Mouse (Mus musculus) embryonic facial prominence, embryonic 13.5 days (tissue): Measurements from ENCODE around the gene Adck1. TPM values are rescaled to one million over a fixed set of nuclear protein-coding genes. Genes with fewer than 3 reads are reported as not detected.
A peak's percentile ranks its signal among the peaks of the same experiment; 100 is the strongest.

Experiments
- ATAC-seq: fragments of 200-750 bp; cut with Nextera tagmentation; 2 replicates; pipeline ENCODE4 v1.8.0; 2017; ENCODE audit warnings: low read depth; ENCODE audit not compliant: insufficient number of reproducible peaks, insufficient read depth, low FRiP score, low TSS enrichment
- H3K27ac ChIP-seq: fragments of 300-500 bp; sonication (generic); 2 replicates; pipeline ENCODE4 v1.5.1; 2015; ENCODE audit warnings: moderate library complexity, mild to moderate bottlenecking, inconsistent platforms
- H3K27me3 ChIP-seq: fragments of 300-500 bp; sonication (generic); 2 replicates; pipeline ENCODE4 v1.6.1; 2015; ENCODE audit warnings: mild to moderate bottlenecking, inconsistent platforms
- H3K36me3 ChIP-seq: fragments of 300-500 bp; sonication (generic); 2 replicates; pipeline ENCODE4 v1.6.1; 2015; ENCODE audit warnings: mild to moderate bottlenecking, inconsistent platforms
- H3K4me1 ChIP-seq: fragments of 300-500 bp; sonication (generic); 2 replicates; pipeline ENCODE4 v1.6.1; 2015; ENCODE audit warnings: inconsistent platforms
- H3K4me2 ChIP-seq: fragments of 300-500 bp; sonication (generic); 2 replicates; pipeline ENCODE4 v1.6.1; 2015; ENCODE audit warnings: moderate library complexity, mild to moderate bottlenecking, inconsistent platforms
- H3K4me3 ChIP-seq: fragments of 300-500 bp; sonication (generic); 2 replicates; pipeline ENCODE4 v1.5.1; 2015; ENCODE audit warnings: mild to moderate bottlenecking, inconsistent platforms
- H3K9ac ChIP-seq: fragments of 300-500 bp; sonication (generic); 2 replicates; pipeline ENCODE4 v1.6.1; 2015; ENCODE audit warnings: mild to moderate bottlenecking, inconsistent platforms
- H3K9me3 ChIP-seq: fragments of 300-500 bp; sonication (generic); 2 replicates; pipeline ENCODE4 v1.6.1; 2016; ENCODE audit warnings: inconsistent platforms
- WGBS: fragments of 180-500 bp; shearing (Covaris S2); methylation state at CpG from one replicate; pipeline ENCODE4 v1.1.7; 2015; ENCODE audit warnings: mixed read lengths; 5-methylcytosine and 5-hydroxymethylcytosine counted together
- polyA plus RNA-seq: library from polyadenylated mRNA; unstranded; fragments of >200 nt; fragmentation: Nextera tagmentation; extraction: Ambion mirVana; gene quantifications from 2 replicates; pipeline ENCODE4 v1.2.1, GENCODE M21; 2015

Adck1 gene
- polyA plus RNA-seq, 1 experiment from 2014 or later, result 23.3 TPM

DNA sequence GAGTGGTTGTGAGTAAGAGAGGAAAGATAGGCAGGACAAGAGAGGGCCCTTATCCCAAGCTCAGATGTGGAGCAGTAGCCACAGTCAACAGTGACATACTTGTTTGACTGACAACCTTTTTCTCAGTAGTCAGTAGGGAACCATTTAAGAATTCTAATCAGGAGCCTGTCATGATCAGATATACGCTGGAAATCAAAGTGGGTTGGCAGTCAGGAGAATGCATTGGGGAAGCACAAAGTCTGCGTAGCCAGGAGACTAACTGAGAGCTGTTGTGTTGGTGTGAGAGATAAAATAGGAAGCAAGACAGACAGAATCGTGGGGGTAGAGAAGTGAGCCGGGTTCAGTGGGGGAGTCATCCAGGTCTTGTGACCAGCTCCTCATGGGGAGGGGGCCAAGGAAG lies 71.9 kb downstream of the Adck1 start:
- H3K27ac ChIP-seq, result no peak overlapping the region
- ATAC-seq, result no peak
- no peaks in the 10 kb centered on the region for H3K27me3 ChIP-seq
- WGBS, result 93% methylated on average over 4 of the region's 4 CpGs
- no peak overlapping the region for H3K4me2 ChIP-seq
- no peaks in the 10 kb centered on the region for H3K9me3 ChIP-seq
- H3K9ac ChIP-seq, result no peak overlapping the region
- H3K36me3 ChIP-seq, result peaks cover 12% of the 10 kb centered on the region
- peaks cover 6% of the 10 kb centered on the region; the same call in 1 of the 2 replicates for H3K4me1 ChIP-seq
- no peak overlapping the region for H3K4me3 ChIP-seq

GRCm38 (mm10) chr12:88433171-88433570 lies 72.8 kb downstream of the Adck1 start:
- H3K4me1 ChIP-seq, result no peaks in the 10 kb centered on the region
- WGBS, result 95% methylated on average over 7 of the region's 7 CpGs
- no peak overlapping the region for H3K4me2 ChIP-seq
- no peak overlapping the region for H3K9ac ChIP-seq
- no peak for ATAC-seq
- H3K36me3 ChIP-seq, result peaks cover 12% of the 10 kb centered on the region
- no peak overlapping the region for H3K27ac ChIP-seq
- H3K9me3 ChIP-seq, result no peaks in the 10 kb centered on the region
- H3K27me3 ChIP-seq, result no peaks in the 10 kb centered on the region
- H3K4me3 ChIP-seq, result no peak overlapping the region

- H3K27me3 ChIP-seq, result no peaks in the 10 kb centered on the region
- 87% methylated on average over 15 of the region's 15 CpGs for WGBS
- no peak overlapping the region for H3K4me2 ChIP-seq
- no peak overlapping the region for H3K4me3 ChIP-seq
- no peak overlapping the region for H3K9ac ChIP-seq
- no peaks in the 10 kb centered on the region for H3K9me3 ChIP-seq
- no peak for ATAC-seq
- H3K4me1 ChIP-seq, result peaks cover 3% of the 10 kb centered on the region; the same call in 1 of the 2 replicates
- H3K27ac ChIP-seq, result no peak overlapping the region
- H3K36me3 ChIP-seq, result 0 out of 2 replicates have a peak, but pooled peaks cover 4% of the 10 kb centered on the region
Measured at GRCm38 (mm10) chr12:88436962-88437750, 76.8 kb downstream of the Adck1 start.

DNA sequence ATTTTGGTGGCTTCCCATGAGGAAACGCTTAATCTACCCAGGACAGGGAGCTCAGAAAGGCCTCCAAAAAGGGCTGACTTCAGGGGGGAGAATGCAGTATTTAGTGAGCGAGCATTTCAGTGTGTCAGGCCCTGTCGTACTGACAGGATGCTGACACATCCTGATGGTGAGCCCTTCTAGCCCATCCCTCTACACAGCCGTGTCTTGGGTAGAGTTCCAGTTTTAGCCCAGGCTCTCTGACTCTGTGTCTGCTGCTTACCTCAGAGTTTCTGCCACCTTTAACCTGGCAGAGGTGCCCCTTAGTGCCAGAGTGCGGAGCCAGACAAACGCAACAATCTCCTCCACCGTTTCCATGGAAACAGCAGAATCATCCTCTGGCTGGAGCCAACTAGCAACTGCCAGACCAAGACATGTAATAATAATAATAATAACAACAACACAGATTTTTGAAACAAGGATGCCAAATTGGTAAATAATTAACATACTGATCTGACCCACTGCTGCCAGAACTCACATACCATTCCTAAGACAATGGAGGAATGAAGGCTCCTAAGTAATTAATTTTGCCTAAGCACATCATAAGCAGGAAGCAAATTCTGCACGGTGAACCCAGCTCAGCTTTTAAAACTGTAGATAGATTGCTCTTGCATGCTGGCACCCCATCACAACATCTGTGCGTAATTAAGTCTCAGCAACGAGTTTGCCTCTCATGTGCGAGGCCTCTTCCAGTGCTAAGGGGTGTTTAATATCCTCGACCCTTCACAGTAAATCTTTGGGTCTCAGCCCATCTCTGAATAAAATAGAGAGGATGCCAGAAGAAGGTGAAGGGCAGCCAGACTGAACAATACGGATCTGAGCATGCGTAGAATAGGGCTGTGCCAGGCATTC lies 81.8 kb downstream of the Adck1 start:
- Histone ChIP-seq H3K36me3 (peaks cover 4% of the 10 kb centered on the region; the same call in 1 of the 2 replicates), H3K27me3 (no peaks in the 10 kb centered on the region), H3K9me3 (no peaks in the 10 kb centered on the region), H3K4me3 (no peak overlapping the region), H3K9ac (0 out of 2 replicates have a peak overlapping the region, but pooled peaks have one; percentile 6), H3K4me2 (no peak overlapping the region), H3K27ac (peak overlapping the region; percentile 57; the same call in 1 of the 2 replicates), H3K4me1 (peaks cover 13% of the 10 kb centered on the region)
- ATAC-seq, result no peak
- 59% methylated on average over 14 of the region's 14 CpGs for WGBS

DNA sequence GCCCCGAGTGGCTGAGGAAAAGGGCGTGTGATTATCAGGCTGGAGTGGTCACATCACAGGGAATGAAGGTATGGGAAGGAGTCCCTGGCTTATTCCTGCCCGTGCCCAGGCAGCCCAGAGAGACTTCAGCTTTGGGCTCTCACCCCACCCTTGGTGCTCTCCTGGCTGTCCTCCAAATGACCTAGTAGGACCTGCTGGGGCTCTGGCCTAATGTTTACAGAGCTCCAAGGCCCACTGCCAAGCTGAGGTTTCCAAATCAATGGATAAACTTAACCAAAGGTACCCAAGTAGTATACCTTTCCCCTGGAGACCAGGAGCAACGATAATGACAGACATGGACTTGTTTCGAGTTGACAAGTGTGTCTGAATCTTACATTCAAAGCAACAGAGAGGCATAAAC lies 83.7 kb downstream of the Adck1 start:
- 90% methylated on average over 5 of the region's 5 CpGs for WGBS
- Histone ChIP-seq H3K4me2 (no peak overlapping the region), H3K36me3 (peaks cover 21% of the 10 kb centered on the region; the same call in 1 of the 2 replicates), H3K9me3 (no peaks in the 10 kb centered on the region), H3K4me1 (peaks cover 13% of the 10 kb centered on the region), H3K9ac (no peak overlapping the region), H3K27me3 (no peaks in the 10 kb centered on the region), H3K4me3 (no peak overlapping the region), H3K27ac (no peak overlapping the region)
- ATAC-seq, result no peak

GRCm38 (mm10) chr12:88445471-88445870 lies 85.1 kb downstream of the Adck1 start:
- H3K27me3 ChIP-seq, result no peaks in the 10 kb centered on the region
- WGBS, result 81% methylated on average over 3 of the region's 3 CpGs
- H3K9ac ChIP-seq, result no peak overlapping the region
- no peak overlapping the region for H3K27ac ChIP-seq
- peaks cover 13% of the 10 kb centered on the region for H3K4me1 ChIP-seq
- no peaks in the 10 kb centered on the region for H3K9me3 ChIP-seq
- peaks cover 36% of the 10 kb centered on the region; the same call in 1 of the 2 replicates for H3K36me3 ChIP-seq
- no peak for ATAC-seq
- H3K4me2 ChIP-seq, result no peak overlapping the region
- H3K4me3 ChIP-seq, result no peak overlapping the region

- 86% methylated on average over 4 of the region's 4 CpGs for WGBS
- no peak overlapping the region for H3K4me3 ChIP-seq
- H3K27me3 ChIP-seq, result no peaks in the 10 kb centered on the region
- H3K4me2 ChIP-seq, result no peak overlapping the region
- no peak for ATAC-seq
- H3K9ac ChIP-seq, result no peak overlapping the region
- no peaks in the 10 kb centered on the region for H3K4me1 ChIP-seq
- no peak overlapping the region for H3K27ac ChIP-seq
- no peaks in the 10 kb centered on the region for H3K9me3 ChIP-seq
- peaks cover 46% of the 10 kb centered on the region for H3K36me3 ChIP-seq
Measured at GRCm38 (mm10) chr12:88450658-88451563, 90.6 kb downstream of the Adck1 start.

DNA sequence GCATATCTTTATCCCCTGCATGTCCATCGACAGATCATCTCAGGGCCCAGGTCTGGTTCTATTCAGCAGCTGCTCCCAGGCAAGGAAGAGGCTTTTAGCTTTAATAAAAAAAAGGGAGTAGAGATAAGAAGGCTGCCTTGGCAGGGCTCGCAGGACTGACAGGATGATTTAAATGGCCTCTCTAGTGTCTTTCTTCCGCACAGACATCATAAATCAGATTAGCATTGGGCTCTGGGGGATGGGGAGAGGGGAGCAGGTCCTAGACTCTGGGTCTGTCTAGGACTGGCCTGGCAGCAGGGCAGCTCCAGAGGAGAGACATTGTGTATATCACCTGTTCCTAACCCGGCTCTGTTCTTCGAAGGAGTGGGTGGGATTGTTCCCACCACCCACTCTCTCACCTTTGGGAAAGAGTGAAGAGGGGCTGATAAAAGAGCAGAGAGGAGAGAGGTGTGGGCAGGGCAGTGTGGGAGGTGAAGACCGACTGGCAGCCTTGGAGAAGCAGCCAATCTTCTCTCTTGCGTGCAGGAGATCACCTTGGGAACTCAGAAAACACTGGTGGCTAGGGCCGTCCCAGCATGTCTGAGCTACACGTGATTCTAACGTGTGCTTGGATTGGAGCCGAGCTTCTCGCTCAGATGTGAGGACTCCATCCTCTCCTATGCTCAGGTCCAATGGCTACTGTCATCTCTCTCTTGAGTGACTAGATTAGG lies 94.5 kb downstream of the Adck1 start:
- peaks cover 29% of the 10 kb centered on the region for H3K36me3 ChIP-seq
- WGBS, result 86% methylated on average over 12 of the region's 12 CpGs

DNA sequence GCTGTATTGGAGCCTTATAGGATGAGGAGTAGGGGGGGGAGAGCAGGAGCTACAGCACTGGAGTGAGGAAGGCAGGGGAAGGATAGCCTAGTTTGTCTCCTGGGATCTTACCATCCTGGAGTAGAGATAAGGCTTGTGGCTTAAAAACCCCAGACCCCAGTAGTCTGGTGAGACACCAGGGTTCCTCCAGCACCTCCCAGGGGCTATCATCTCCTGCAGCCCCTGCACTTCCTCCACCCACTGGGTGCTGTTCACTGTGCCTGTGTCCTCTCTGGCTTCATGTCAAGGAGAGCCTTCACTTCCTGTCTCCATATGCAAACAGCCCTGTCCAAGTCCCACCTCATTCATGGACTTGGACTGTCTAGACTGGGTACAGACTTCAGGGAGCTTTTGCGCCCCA lies 96.7 kb downstream of the Adck1 start:
- 94% methylated on average over 1 of the region's 1 CpGs for WGBS
- Histone ChIP-seq H3K27me3 (no peaks in the 10 kb centered on the region), H3K36me3 (peaks cover 30% of the 10 kb centered on the region), H3K27ac (no peak overlapping the region), H3K4me1 (no peaks in the 10 kb centered on the region), H3K4me2 (no peak overlapping the region), H3K4me3 (no peak overlapping the region), H3K9me3 (no peaks in the 10 kb centered on the region), H3K9ac (no peak overlapping the region)
- no peak for ATAC-seq

More for the DNA sequence above, 94.5 kb downstream of the Adck1 start:
- Histone ChIP-seq H3K4me1 (no peaks in the 10 kb centered on the region), H3K4me3 (no peak overlapping the region), H3K27ac (no peak overlapping the region), H3K9ac (no peak overlapping the region), H3K4me2 (no peak overlapping the region), H3K27me3 (no peaks in the 10 kb centered on the region), H3K9me3 (no peaks in the 10 kb centered on the region)
- ATAC-seq, result no peak

GRCm38 (mm10) chr12:88458936-88459335 lies 98.6 kb downstream of the Adck1 start:
- WGBS, result 93% methylated on average over 12 of the region's 12 CpGs
- no peaks in the 10 kb centered on the region for H3K9me3 ChIP-seq
- peaks cover 34% of the 10 kb centered on the region for H3K36me3 ChIP-seq
- no peak overlapping the region for H3K9ac ChIP-seq
- ATAC-seq, result no peak
- no peak overlapping the region for H3K27ac ChIP-seq
- H3K4me1 ChIP-seq, result no peaks in the 10 kb centered on the region
- H3K4me3 ChIP-seq, result no peak overlapping the region
- H3K27me3 ChIP-seq, result no peaks in the 10 kb centered on the region
- H3K4me2 ChIP-seq, result no peak overlapping the region
